Comparison of ENCODE assay signal across 8 mouse cellular contexts in the genomic region with DNA sequence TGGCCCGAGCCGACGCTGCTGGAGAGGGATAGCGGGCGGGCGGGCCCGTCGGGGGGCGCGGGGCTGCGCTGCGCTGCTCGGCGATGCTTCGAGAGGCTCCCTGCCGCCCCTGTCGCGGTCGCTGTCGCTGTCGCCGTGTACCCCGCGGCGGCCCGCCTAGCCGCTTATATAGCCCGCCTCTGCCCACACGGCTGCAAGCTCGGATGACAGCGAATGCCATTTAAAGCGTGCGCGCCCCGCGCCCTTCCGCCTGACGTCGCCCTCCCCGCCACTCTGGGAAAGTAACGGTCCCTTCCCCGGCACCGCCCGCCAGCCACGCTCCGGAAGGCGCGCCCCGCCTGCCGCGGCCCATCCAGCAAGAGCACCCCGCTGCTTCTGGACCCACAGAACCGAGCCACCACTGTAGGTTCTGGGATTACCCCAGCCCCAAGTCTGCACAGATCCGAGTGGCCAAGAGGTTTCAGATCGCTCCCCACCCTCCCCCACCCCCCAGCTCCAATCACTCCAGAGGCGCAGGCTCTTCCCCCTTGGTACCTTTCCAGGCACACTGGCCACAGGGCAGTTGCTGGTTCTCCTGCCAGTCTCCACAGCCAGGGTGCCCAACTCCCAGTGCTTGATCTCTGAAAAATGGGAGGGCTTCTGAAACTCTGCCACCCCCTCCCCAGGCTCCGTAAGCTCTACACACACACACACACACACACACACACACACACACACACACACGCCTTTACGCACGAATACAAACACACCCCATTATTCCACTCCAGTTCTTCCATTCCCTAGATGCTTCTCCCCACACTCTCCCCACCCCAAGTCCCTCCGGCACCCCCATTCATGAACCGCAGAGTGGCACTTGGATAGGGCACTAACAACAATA. TPM values are rescaled to one million over a fixed set of nuclear protein-coding genes. Genes with fewer than 3 reads are reported as not detected.
DNase-seq lines count a peak whose midpoint lies in the region; ATAC-seq and TF ChIP-seq lines count a peak whose summit lies in the region.
"Had no signal": no experiment of that assay in that cellular context is flagged by ENCODE, and none has a peak within 500 bp of the region (broad histone marks: within the 10 kb centered on the region; RNA-seq: fewer than 3 reads in every experiment).

Gene Gm13889 (minus strand): TSS at position 294 of the 877 bp plus-strand sequence.

- DNase-seq in brain, embryonic 18.5 days (ENCODE audit: low read depth, low spot score) = peak; percentile 64
- peak; percentile 64 for DNase-seq in heart, adult 8-10 months (ENCODE audit: low spot score)
- DNase-seq in kidney, adult 8-10 months = peak; percentile 63 to 70
- DNase-seq in stomach, postnatal 0 days (ENCODE audit: low spot score) = peak; percentile 59

- 4% methylated on average over 51 of the region's 62 CpGs for WGBS in embryonic facial prominence, embryonic 13.5 days
- WGBS in limb, embryonic 12.5 days = 8% methylated on average over 50 of the region's 62 CpGs
- WGBS in midbrain, embryonic 15.5 days = 4% methylated on average over 52 of the region's 62 CpGs
- 9% methylated on average over 35 of the region's 62 CpGs for WGBS in stomach, postnatal 0 days

- no peak within 1 kb of the TSS for H3K27ac ChIP-seq in embryonic facial prominence, embryonic 13.5 days
- no peak within 1 kb of the TSS for H3K27ac ChIP-seq in limb, embryonic 12.5 days
- H3K27ac ChIP-seq in midbrain, embryonic 15.5 days = peak within 1 kb of the TSS; percentile 62
- peak within 1 kb of the TSS; percentile 95 for H3K27ac ChIP-seq in stomach, postnatal 0 days (replicated peaks)
- H3K27ac ChIP-seq: macrophage had no signal

- peak; percentile 33; the same call in 1 of the 2 replicates for ATAC-seq in embryonic facial prominence, embryonic 13.5 days (ENCODE audit: insufficient number of reproducible peaks, insufficient read depth, low FRiP score, low TSS enrichment, low read depth)
- 0 out of 2 replicates have a peak, but pooled peaks have one; percentile 48 for ATAC-seq in limb, embryonic 12.5 days (ENCODE audit: insufficient number of reproducible peaks, insufficient read depth, low FRiP score, low TSS enrichment, low read depth)
- peak; percentile 79 for ATAC-seq in midbrain, embryonic 15.5 days (replicated peaks)
- ATAC-seq in stomach, postnatal 0 days (ENCODE audit: low FRiP score, low TSS enrichment) = peak; percentile 65; the same call in 1 of the 2 replicates

- peak; percentile 24 for TF ChIP-seq CTCF in stomach, postnatal 0 days (IDR thresholded peaks at IDR 0.05; ENCODE audit: low read depth)

- H3K9ac ChIP-seq in embryonic facial prominence, embryonic 13.5 days = peak within 1 kb of the TSS; percentile 74
- H3K9ac ChIP-seq in limb, embryonic 12.5 days (replicated peaks) = peak within 1 kb of the TSS; percentile 62
- H3K9ac ChIP-seq in midbrain, embryonic 15.5 days = peak within 1 kb of the TSS; percentile 66
- peak within 1 kb of the TSS; percentile 92 for H3K9ac ChIP-seq in stomach, postnatal 0 days (ENCODE audit: low read length)

- peak within 1 kb of the TSS; percentile 64 for H3K4me3 ChIP-seq in embryonic facial prominence, embryonic 13.5 days
- H3K4me3 ChIP-seq in limb, embryonic 12.5 days (replicated peaks) = peak within 1 kb of the TSS; percentile 63
- H3K4me3 ChIP-seq in midbrain, embryonic 15.5 days = peak within 1 kb of the TSS; percentile 78
- peak within 1 kb of the TSS; percentile 75 for H3K4me3 ChIP-seq in stomach, postnatal 0 days (ENCODE audit: low read depth, low read length)

- no peaks in the 10 kb centered on the region for H3K9me3 ChIP-seq in embryonic facial prominence, embryonic 13.5 days
- H3K9me3 ChIP-seq in limb, embryonic 12.5 days = no peaks in the 10 kb centered on the region
- H3K9me3 ChIP-seq in midbrain, embryonic 15.5 days = no peaks in the 10 kb centered on the region
- H3K9me3 ChIP-seq in stomach, postnatal 0 days (ENCODE audit: control insufficient read depth, low read length) = no peaks in the 10 kb centered on the region

- no peaks in the 10 kb centered on the region for H3K36me3 ChIP-seq in embryonic facial prominence, embryonic 13.5 days
- no peaks in the 10 kb centered on the region for H3K36me3 ChIP-seq in limb, embryonic 12.5 days
- no peaks in the 10 kb centered on the region for H3K36me3 ChIP-seq in midbrain, embryonic 15.5 days (replicated peaks)
- no peaks in the 10 kb centered on the region for H3K36me3 ChIP-seq in stomach, postnatal 0 days (ENCODE audit: control insufficient read depth, insufficient read depth, low read length)

- H3K4me1 ChIP-seq in embryonic facial prominence, embryonic 13.5 days = peaks cover 26% of the 10 kb centered on the region
- peaks cover 28% of the 10 kb centered on the region for H3K4me1 ChIP-seq in limb, embryonic 12.5 days (replicated peaks)
- peaks cover 34% of the 10 kb centered on the region for H3K4me1 ChIP-seq in midbrain, embryonic 15.5 days
- no peaks in the 10 kb centered on the region for H3K4me1 ChIP-seq in stomach, postnatal 0 days (replicated peaks; ENCODE audit: control insufficient read depth, insufficient read depth)

- H3K27me3 ChIP-seq in embryonic facial prominence, embryonic 13.5 days = peaks cover 84% of the 10 kb centered on the region
- H3K27me3 ChIP-seq in limb, embryonic 12.5 days = peaks cover 91% of the 10 kb centered on the region
- peaks cover 22% of the 10 kb centered on the region for H3K27me3 ChIP-seq in midbrain, embryonic 15.5 days (replicated peaks)
- H3K27me3 ChIP-seq in stomach, postnatal 0 days (ENCODE audit: control insufficient read depth, insufficient read depth, low read length) = no peaks in the 10 kb centered on the region; the same call in 1 of the 2 replicates

- TF ChIP-seq EP300 in stomach, postnatal 0 days (optimal IDR thresholded peaks at IDR 0.05) = no peak

- H3K4me2 ChIP-seq in embryonic facial prominence, embryonic 13.5 days = peak within 1 kb of the TSS; percentile 94
- H3K4me2 ChIP-seq in limb, embryonic 12.5 days = peak within 1 kb of the TSS; percentile 96
- peak within 1 kb of the TSS; percentile 98 for H3K4me2 ChIP-seq in midbrain, embryonic 15.5 days
- H3K4me2 ChIP-seq in stomach, postnatal 0 days (replicated peaks; ENCODE audit: low read depth) = peak within 1 kb of the TSS; percentile 62

RNA-seq across cellular contexts. Expression of gene Gm13889, which starts in this region (rescaled TPM):
- 3.5 and 3.7 TPM in 2 replicates for polyA plus RNA-seq in embryonic facial prominence, embryonic 13.5 days (2015; fragmentation: Nextera tagmentation; extraction: Ambion mirVana)
- total RNA-seq in heart, adult 8-10 months (2022) = 10 to 100 TPM in 1 of 4 experiments, 1 to 10 TPM in 3; 6.9 to 10.7 (median 8.7) TPM
- polyA plus RNA-seq in limb, embryonic 12.5 days (2016; fragmentation: Nextera tagmentation; extraction: Ambion mirVana) = 1.2 and 1.9 TPM in 2 replicates
- polyA plus RNA-seq in midbrain, embryonic 15.5 days (2015; fragmentation: Nextera tagmentation; extraction: Ambion mirVana) = 5.2 and 6.7 TPM in 2 replicates
- 70.7 and 82.0 TPM in 2 replicates for polyA plus RNA-seq in stomach, postnatal 0 days (2015; fragmentation: Nextera tagmentation; extraction: Ambion mirVana)
- polyA plus RNA-seq: macrophage had no signal

Comparison
In these comparisons a context has a peak if more than half of its experiments do, and no peak if none do; other contexts are left out.
1. H3K27ac ChIP-seq: peak in midbrain, embryonic 15.5 days (single experiment) and stomach, postnatal 0 days (single experiment); none in embryonic facial prominence, embryonic 13.5 days (single experiment) and limb, embryonic 12.5 days (single experiment).
2. Peak in every context shown above with its lines, with median percentiles within 50 percentile points of each other: DNase-seq, ATAC-seq, H3K4me2 ChIP-seq, H3K4me3 ChIP-seq and H3K9ac ChIP-seq.